Mouse (Mus musculus) thymus, adult 2 months (tissue): ENCODE data around the gene Dgki. TPM values are rescaled to one million over a fixed set of nuclear protein-coding genes. Genes with fewer than 3 reads are reported as not detected.

Source experiments
- DNase-seq: peaks from one replicate; pipeline ENCODE4 v3.0.0; 2021
- H3K27ac ChIP-seq: fragments of 200-500 bp; 2 replicates; pipeline ENCODE4 v1.5.1; 2012; ENCODE audit warnings: low read length, control low read depth; ENCODE audit not compliant: control insufficient read depth, insufficient read depth
- H3K27me3 ChIP-seq: fragments of 200-500 bp; 2 replicates; pipeline ENCODE4 v1.6.1; 2012; ENCODE audit warnings: mild to moderate bottlenecking, low read length, moderate library complexity, mixed read lengths; ENCODE audit not compliant: control insufficient read depth, insufficient read depth
- H3K36me3 ChIP-seq: fragments of 200-500 bp; 2 replicates; pipeline ENCODE4 v1.6.1; 2012; ENCODE audit warnings: mild to moderate bottlenecking, low read length, moderate library complexity; ENCODE audit not compliant: control insufficient read depth, insufficient read depth
- H3K4me1 ChIP-seq: fragments of 200-500 bp; replicated peaks from 2 replicates; pipeline ENCODE4 v1.6.1; 2012; ENCODE audit warnings: low read length; ENCODE audit not compliant: control insufficient read depth, insufficient read depth
- H3K4me3 ChIP-seq: fragments of 200-500 bp; 2 replicates; pipeline ENCODE4 v1.5.1; 2012; ENCODE audit warnings: mild to moderate bottlenecking, low read length, control low read depth, moderate library complexity; ENCODE audit not compliant: control insufficient read depth, insufficient read depth
- CTCF ChIP-seq: fragments of 200-500 bp; IDR thresholded peaks from 2 replicates; pipeline ENCODE4 v1.5.1; 2012; ENCODE audit warnings: mild to moderate bottlenecking, control low read depth, low read length, moderate library complexity, borderline replicate concordance; ENCODE audit not compliant: control insufficient read depth, poor library complexity, insufficient read depth; ENCODE audit errors: extremely low read depth
- POLR2A ChIP-seq: fragments of 200-500 bp; IDR thresholded peaks from 2 replicates; pipeline ENCODE4 v1.6.1; 2012; ENCODE audit warnings: mild to moderate bottlenecking, low read length, control low read depth, moderate library complexity; ENCODE audit not compliant: control insufficient read depth, poor library complexity, insufficient read depth; ENCODE audit errors: extremely low read depth
- WGBS: fragments of 180-500 bp; shearing (Covaris S2); methylation state at CpG from one replicate; pipeline ENCODE4 v1.1.7; 2018; 5-methylcytosine and 5-hydroxymethylcytosine counted together
- polyA plus RNA-seq: library from polyadenylated mRNA; depleted of rRNA; stranded (reverse); fragments of >200 nt; gene quantifications from 2 replicates; pipeline ENCODE4 v1.2.3, GENCODE M21; 2012

Dgki gene
- polyA plus RNA-seq, 1 experiment, result 0.15 TPM

- Histone ChIP-seq H3K4me1 (no peaks in the 10 kb centered on the region), H3K27ac (no peak overlapping the region), H3K4me3 (no peak overlapping the region), H3K36me3 (no peaks in the 10 kb centered on the region), H3K27me3 (peaks cover 7% of the 10 kb centered on the region)
- no peak for TF ChIP-seq CTCF
- no peak for TF ChIP-seq POLR2A
- WGBS, result 21% methylated on average over 13 of the region's 13 CpGs
- DNase-seq, result no peak
Observed at GRCm38 (mm10) chr6:37300492-37300891, 508 bp upstream of the Dgki start.

- no peak for DNase-seq
- 37% methylated on average over 4 of the region's 4 CpGs for WGBS
- Histone ChIP-seq H3K4me3 (no peak overlapping the region), H3K36me3 (no peaks in the 10 kb centered on the region), H3K27ac (no peak overlapping the region), H3K27me3 (peaks cover 7% of the 10 kb centered on the region), H3K4me1 (no peaks in the 10 kb centered on the region)
- TF ChIP-seq POLR2A (no peak), CTCF (no peak)
Observed at GRCm38 (mm10) chr6:37298982-37299381, 1.0 kb downstream of the Dgki start.

- Histone ChIP-seq H3K27me3 (peaks cover 7% of the 10 kb centered on the region), H3K4me3 (no peak overlapping the region), H3K4me1 (no peaks in the 10 kb centered on the region), H3K36me3 (no peaks in the 10 kb centered on the region), H3K27ac (no peak overlapping the region)
- no peak for DNase-seq
- no peak for TF ChIP-seq CTCF
- no peak for TF ChIP-seq POLR2A
- 74% methylated on average over 8 of the region's 8 CpGs for WGBS
Observed at GRCm38 (mm10) chr6:37297744-37298482, 2.1 kb downstream of the Dgki start.

- H3K4me3 ChIP-seq, result no peak overlapping the region
- no peaks in the 10 kb centered on the region for H3K4me1 ChIP-seq
- DNase-seq, result no peak
- 97% methylated on average over 2 of the region's 2 CpGs for WGBS
- no peak overlapping the region for H3K27ac ChIP-seq
- no peaks in the 10 kb centered on the region for H3K27me3 ChIP-seq
- TF ChIP-seq POLR2A (no peak), CTCF (no peak)
- H3K36me3 ChIP-seq, result no peaks in the 10 kb centered on the region
Observed at GRCm38 (mm10) chr6:37292068-37292467, 7.9 kb downstream of the Dgki start.

- no peaks in the 10 kb centered on the region for H3K4me1 ChIP-seq
- no peaks in the 10 kb centered on the region for H3K27me3 ChIP-seq
- H3K27ac ChIP-seq, result no peak overlapping the region
- no peaks in the 10 kb centered on the region for H3K36me3 ChIP-seq
- no peak for TF ChIP-seq POLR2A
- TF ChIP-seq CTCF, result no peak
- no peak overlapping the region for H3K4me3 ChIP-seq
- 96% methylated on average over 1 of the region's 1 CpGs for WGBS
- DNase-seq, result no peak
Observed at GRCm38 (mm10) chr6:37291171-37291570, 8.8 kb downstream of the Dgki start.

- no peak overlapping the region for H3K4me3 ChIP-seq
- TF ChIP-seq CTCF (no peak), POLR2A (no peak)
- WGBS, result over 99% methylated on average over 3 of the region's 3 CpGs
- H3K27ac ChIP-seq, result no peak overlapping the region
- no peak for DNase-seq
- H3K36me3 ChIP-seq, result no peaks in the 10 kb centered on the region
- H3K4me1 ChIP-seq, result no peaks in the 10 kb centered on the region
- H3K27me3 ChIP-seq, result no peaks in the 10 kb centered on the region
Observed at GRCm38 (mm10) chr6:37290691-37291090, 9.3 kb downstream of the Dgki start.

GRCm38 (mm10) chr6:37286134-37286533 is 13.8 kb downstream of the Dgki start:
- WGBS, result 90% methylated on average over 4 of the region's 4 CpGs
- H3K4me3 ChIP-seq, result no peak overlapping the region
- no peaks in the 10 kb centered on the region for H3K36me3 ChIP-seq
- H3K27me3 ChIP-seq, result no peaks in the 10 kb centered on the region
- no peak overlapping the region for H3K27ac ChIP-seq
- DNase-seq, result no peak
- TF ChIP-seq CTCF (no peak), POLR2A (no peak)
- H3K4me1 ChIP-seq, result no peaks in the 10 kb centered on the region
